ENCODE assay signal across 17 mouse cellular contexts in the genomic region with DNA sequence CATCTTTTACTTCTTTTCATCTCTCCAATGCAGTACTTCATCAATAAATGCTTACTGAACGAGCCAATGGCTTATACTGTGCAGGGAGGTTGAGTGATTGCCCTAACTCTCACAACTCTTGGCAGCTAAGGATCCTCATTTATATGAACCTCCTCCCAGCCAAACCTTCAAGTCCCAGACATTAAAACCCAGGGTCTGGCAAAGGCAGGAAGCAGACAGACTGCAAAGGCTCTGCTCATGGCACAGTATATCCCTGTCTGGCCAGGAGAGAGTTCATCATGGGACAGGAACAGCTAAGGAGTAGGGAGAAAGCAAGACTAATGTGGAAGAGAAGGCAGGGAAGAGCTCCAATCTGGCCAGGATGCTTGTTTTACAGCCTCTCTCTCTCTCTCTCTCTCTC.
DNase-seq lines count a peak whose midpoint lies in the region; ATAC-seq and TF ChIP-seq lines count a peak whose summit lies in the region.
"Had no signal": no experiment of that assay in that cellular context is flagged by ENCODE, and none has a peak within 500 bp of the region (broad histone marks: within the 10 kb centered on the region; RNA-seq: fewer than 3 reads in every experiment).

No protein-coding gene starts in this region.

- H3K4me1 ChIP-seq in forebrain, embryonic 13.5 days, result no peaks in the 10 kb centered on the region
- no peaks in the 10 kb centered on the region for H3K4me1 ChIP-seq in forebrain, embryonic 10.5 days
- H3K4me1 ChIP-seq in intestine, embryonic 16.5 days (ENCODE audit: control insufficient read depth, insufficient read depth, low read length), result no peaks in the 10 kb centered on the region
- no peaks in the 10 kb centered on the region for H3K4me1 ChIP-seq in intestine, embryonic 15.5 days (replicated peaks)
- no peaks in the 10 kb centered on the region for H3K4me1 ChIP-seq in midbrain, postnatal 0 days (ENCODE audit: insufficient read depth, low read length)
- no peaks in the 10 kb centered on the region for H3K4me1 ChIP-seq in midbrain, embryonic 14.5 days (ENCODE audit: control insufficient read depth, insufficient read depth, low read length)
- H3K4me1 ChIP-seq in forebrain, embryonic 16.5 days (replicated peaks; ENCODE audit: control insufficient read depth, insufficient read depth, low read length), result no peaks in the 10 kb centered on the region; the same call in 1 of the 2 replicates
- H3K4me1 ChIP-seq: hindbrain, embryonic 10.5 days had no signal

- ATAC-seq in forebrain, embryonic 13.5 days, result peak; percentile 55; the same call in 1 of the 2 replicates
- peak; percentile 44; the same call in 1 of the 2 replicates for ATAC-seq in intestine, embryonic 16.5 days
- no peak for ATAC-seq in intestine, embryonic 15.5 days
- ATAC-seq in midbrain, postnatal 0 days (ENCODE audit: low FRiP score), result no peak
- no peak for ATAC-seq in midbrain, embryonic 14.5 days (ENCODE audit: low FRiP score, low TSS enrichment)
- peak; percentile 84 for ATAC-seq in forebrain, embryonic 16.5 days
- no peak for ATAC-seq in megakaryocyte, adult 5-6 weeks (ENCODE audit: poor library complexity, severe bottlenecking)

- 56% methylated on average over 1 of the region's 1 CpGs for WGBS in forebrain, embryonic 13.5 days
- 70% methylated on average over 1 of the region's 1 CpGs for WGBS in forebrain, embryonic 10.5 days
- 28% methylated on average over 1 of the region's 1 CpGs for WGBS in intestine, embryonic 16.5 days
- 32% methylated on average over 1 of the region's 1 CpGs for WGBS in intestine, embryonic 15.5 days
- 44% methylated on average over 1 of the region's 1 CpGs for WGBS in midbrain, postnatal 0 days
- 57% methylated on average over 1 of the region's 1 CpGs for WGBS in midbrain, embryonic 14.5 days
- WGBS in forebrain, embryonic 16.5 days, result 27% methylated on average over 1 of the region's 1 CpGs

- no peak for TF ChIP-seq CTCF in midbrain, postnatal 0 days (IDR thresholded peaks at IDR 0.05)

- no peak overlapping the region for H3K9ac ChIP-seq in forebrain, embryonic 13.5 days
- H3K9ac ChIP-seq in intestine, embryonic 16.5 days (ENCODE audit: low read depth, low read length), result no peak overlapping the region
- no peak overlapping the region for H3K9ac ChIP-seq in intestine, embryonic 15.5 days
- no peak overlapping the region for H3K9ac ChIP-seq in midbrain, postnatal 0 days (replicated peaks; ENCODE audit: low read length, poor library complexity, severe bottlenecking)
- no peak overlapping the region for H3K9ac ChIP-seq in midbrain, embryonic 14.5 days (replicated peaks; ENCODE audit: low read length)
- H3K9ac ChIP-seq in forebrain, embryonic 16.5 days (replicated peaks; ENCODE audit: low read depth, low read length), result no peak overlapping the region
- H3K9ac ChIP-seq: embryonic facial prominence, embryonic 13.5 days had no signal

- H3K27me3 ChIP-seq in forebrain, embryonic 13.5 days, result no peaks in the 10 kb centered on the region
- no peaks in the 10 kb centered on the region for H3K27me3 ChIP-seq in forebrain, embryonic 10.5 days (ENCODE audit: poor library complexity, severe bottlenecking)
- H3K27me3 ChIP-seq in intestine, embryonic 16.5 days (replicated peaks; ENCODE audit: control insufficient read depth, insufficient read depth, low read length), result no peaks in the 10 kb centered on the region
- H3K27me3 ChIP-seq in intestine, embryonic 15.5 days (replicated peaks), result no peaks in the 10 kb centered on the region
- no peaks in the 10 kb centered on the region for H3K27me3 ChIP-seq in midbrain, postnatal 0 days (ENCODE audit: insufficient read depth, low read length)
- no peaks in the 10 kb centered on the region for H3K27me3 ChIP-seq in midbrain, embryonic 14.5 days (ENCODE audit: control insufficient read depth, insufficient read depth, low read length)
- H3K27me3 ChIP-seq in forebrain, embryonic 16.5 days (replicated peaks; ENCODE audit: control insufficient read depth, insufficient read depth, low read length), result no peaks in the 10 kb centered on the region
- H3K27me3 ChIP-seq: embryonic facial prominence, embryonic 13.5 days had no signal

- no peak for DNase-seq in forebrain, embryonic 10.5 days (ENCODE audit: extremely low spot score, low spot score)
- DNase-seq in midbrain, postnatal 0 days (ENCODE audit: low spot score), result peak; percentile 10
- DNase-seq in midbrain, embryonic 14.5 days, result no peak
- DNase-seq: B cell, adult 2 months; gastrocnemius, postnatal 36 days; kidney, postnatal 36 days; lung, adult 18-20 months; retina, postnatal 1 day; thymus, postnatal 25 days had no signal

- no peak overlapping the region for H3K4me2 ChIP-seq in forebrain, embryonic 13.5 days
- H3K4me2 ChIP-seq in intestine, embryonic 16.5 days (ENCODE audit: low read depth, low read length), result no peak overlapping the region
- H3K4me2 ChIP-seq in intestine, embryonic 15.5 days (replicated peaks), result no peak overlapping the region
- no peak overlapping the region for H3K4me2 ChIP-seq in midbrain, postnatal 0 days (ENCODE audit: low read depth, low read length, poor library complexity, severe bottlenecking)
- no peak overlapping the region for H3K4me2 ChIP-seq in midbrain, embryonic 14.5 days (ENCODE audit: low read length)
- no peak overlapping the region for H3K4me2 ChIP-seq in forebrain, embryonic 16.5 days (ENCODE audit: low read length)
- H3K4me2 ChIP-seq: embryonic facial prominence, embryonic 13.5 days; liver, embryonic 11.5 days had no signal

- no peaks in the 10 kb centered on the region for H3K9me3 ChIP-seq in forebrain, embryonic 13.5 days (replicated peaks)
- H3K9me3 ChIP-seq in forebrain, embryonic 10.5 days, result no peaks in the 10 kb centered on the region
- H3K9me3 ChIP-seq in intestine, embryonic 16.5 days (ENCODE audit: control insufficient read depth, low read length), result no peaks in the 10 kb centered on the region
- H3K9me3 ChIP-seq in intestine, embryonic 15.5 days, result no peaks in the 10 kb centered on the region
- H3K9me3 ChIP-seq in midbrain, postnatal 0 days (ENCODE audit: low read length), result no peaks in the 10 kb centered on the region
- H3K9me3 ChIP-seq in midbrain, embryonic 14.5 days (ENCODE audit: control insufficient read depth, low read length), result no peaks in the 10 kb centered on the region
- H3K9me3 ChIP-seq in forebrain, embryonic 16.5 days (ENCODE audit: control insufficient read depth, low read length), result no peaks in the 10 kb centered on the region
- H3K9me3 ChIP-seq: hindbrain, embryonic 10.5 days had no signal

- H3K27ac ChIP-seq in forebrain, embryonic 13.5 days, result no peak overlapping the region
- no peak overlapping the region for H3K27ac ChIP-seq in forebrain, embryonic 10.5 days
- H3K27ac ChIP-seq in intestine, embryonic 16.5 days (ENCODE audit: low read length), result no peak overlapping the region
- H3K27ac ChIP-seq in intestine, embryonic 15.5 days, result no peak overlapping the region
- H3K27ac ChIP-seq in midbrain, postnatal 0 days (ENCODE audit: low read depth, low read length), result no peak overlapping the region
- H3K27ac ChIP-seq in midbrain, embryonic 14.5 days (replicated peaks; ENCODE audit: low read depth, low read length), result no peak overlapping the region
- H3K27ac ChIP-seq in forebrain, embryonic 16.5 days (ENCODE audit: low read length), result 0 out of 2 replicates have a peak overlapping the region, but pooled peaks have one; percentile 2
- H3K27ac ChIP-seq: embryonic facial prominence, embryonic 13.5 days; hindbrain, embryonic 10.5 days had no signal

- no peak overlapping the region for H3K4me3 ChIP-seq in forebrain, embryonic 13.5 days
- no peak overlapping the region for H3K4me3 ChIP-seq in forebrain, embryonic 10.5 days
- H3K4me3 ChIP-seq in intestine, embryonic 16.5 days (ENCODE audit: low read length), result no peak overlapping the region
- no peak overlapping the region for H3K4me3 ChIP-seq in intestine, embryonic 15.5 days (replicated peaks)
- no peak overlapping the region for H3K4me3 ChIP-seq in midbrain, postnatal 0 days (ENCODE audit: low read depth, low read length)
- no peak overlapping the region for H3K4me3 ChIP-seq in midbrain, embryonic 14.5 days (replicated peaks; ENCODE audit: low read depth, low read length)
- no peak overlapping the region for H3K4me3 ChIP-seq in forebrain, embryonic 16.5 days (replicated peaks; ENCODE audit: low read length)
- H3K4me3 ChIP-seq: embryonic facial prominence, embryonic 13.5 days; hindbrain, embryonic 10.5 days had no signal

- H3K36me3 ChIP-seq in forebrain, embryonic 13.5 days (ENCODE audit: poor library complexity, severe bottlenecking), result no peaks in the 10 kb centered on the region
- no peaks in the 10 kb centered on the region for H3K36me3 ChIP-seq in forebrain, embryonic 10.5 days (replicated peaks)
- H3K36me3 ChIP-seq in intestine, embryonic 16.5 days (ENCODE audit: control insufficient read depth, insufficient read depth, low read length), result no peaks in the 10 kb centered on the region
- no peaks in the 10 kb centered on the region for H3K36me3 ChIP-seq in intestine, embryonic 15.5 days
- H3K36me3 ChIP-seq in midbrain, postnatal 0 days (ENCODE audit: insufficient read depth, low read length), result no peaks in the 10 kb centered on the region
- no peaks in the 10 kb centered on the region for H3K36me3 ChIP-seq in midbrain, embryonic 14.5 days (ENCODE audit: control insufficient read depth, insufficient read depth, low read length)
- H3K36me3 ChIP-seq in forebrain, embryonic 16.5 days (ENCODE audit: control insufficient read depth, insufficient read depth), result no peaks in the 10 kb centered on the region
- H3K36me3 ChIP-seq: embryonic facial prominence, embryonic 13.5 days; hindbrain, embryonic 10.5 days had no signal

Comparison
In these comparisons a context has a peak if more than half of its experiments do, and no peak if none do; other contexts are left out.
1. ATAC-seq: peak in forebrain, embryonic 13.5 days (single experiment), intestine, embryonic 16.5 days (single experiment) and forebrain, embryonic 16.5 days (single experiment); none in intestine, embryonic 15.5 days (single experiment), midbrain, postnatal 0 days (single experiment), midbrain, embryonic 14.5 days (single experiment) and megakaryocyte, adult 5-6 weeks (single experiment).